Mouse (Mus musculus): ENCODE measurements at regions not wholly inside any gene's neighbourhood (a gene's known extent, or its start where the extent isn't known, plus 50 kb on each side); places are given as distances from the start of the nearest gene placed in this dataset.

- no peaks in the 10 kb centered on the region for H3K27me3 ChIP-seq (ENCODE audit: insufficient read depth, low read length)
Measured at GRCm38 (mm10) chr5:118987376-118988000, 427.0 kb downstream of the Med13l start.

GRCm38 (mm10) chr5:118999124-118999523 is 438.6 kb downstream of the Med13l start:
- Histone ChIP-seq H3K36me3 (ENCODE audit: insufficient read depth) (no peaks in the 10 kb centered on the region), H3K4me2 (ENCODE audit: low read depth) (no peak overlapping the region), H3K9me3 (ENCODE audit: low read length) (no peaks in the 10 kb centered on the region), H3K4me1 (ENCODE audit: insufficient read depth) (no peaks in the 10 kb centered on the region), H3K27me3 (ENCODE audit: insufficient read depth, low read length) (peaks cover 6% of the 10 kb centered on the region; the same call in 1 of the 2 replicates), H3K9ac (no peak overlapping the region), H3K27ac (ENCODE audit: low read depth, low read length) (no peak overlapping the region), H3K4me3 (ENCODE audit: low read depth, low read length) (no peak overlapping the region)
- 8% methylated on average over 15 of the region's 15 CpGs for WGBS
- DNase-seq, result no peak
- no peak for TF ChIP-seq CTCF (IDR thresholded peaks at IDR 0.05; ENCODE audit: low read depth)
- ATAC-seq, result no peak

More at GRCm38 (mm10) chr5:118987376-118988000, 427.0 kb downstream of the Med13l start:
- Histone ChIP-seq H3K4me2 (ENCODE audit: low read depth) (no peak overlapping the region), H3K36me3 (ENCODE audit: insufficient read depth) (no peaks in the 10 kb centered on the region), H3K27ac (ENCODE audit: low read depth, low read length) (no peak overlapping the region), H3K4me3 (ENCODE audit: low read depth, low read length) (no peak overlapping the region), H3K9me3 (ENCODE audit: low read length) (no peaks in the 10 kb centered on the region), H3K9ac (no peak overlapping the region), H3K4me1 (ENCODE audit: insufficient read depth) (no peaks in the 10 kb centered on the region)
- no peak for TF ChIP-seq CTCF (IDR thresholded peaks at IDR 0.05; ENCODE audit: low read depth)
- no peak for ATAC-seq
- WGBS, result 69% methylated on average over 10 of the region's 10 CpGs
- DNase-seq, result no peak

GRCm38 (mm10) chr5:119005825-119006471 is 445.5 kb downstream of the Med13l start:
- no peak overlapping the region for H3K27ac ChIP-seq (ENCODE audit: low read depth, low read length)
- peak overlapping the region; percentile 33 for H3K9ac ChIP-seq
- no peak for TF ChIP-seq CTCF (IDR thresholded peaks at IDR 0.05; ENCODE audit: low read depth)
- under 1% methylated on average over 34 of the region's 34 CpGs for WGBS
- ATAC-seq (peak; percentile 65), DNase-seq (peak; percentile 57)
- H3K27me3 ChIP-seq (ENCODE audit: insufficient read depth, low read length), result peaks cover 3% of the 10 kb centered on the region; the same call in 1 of the 2 replicates
- peak overlapping the region; percentile 73 for H3K4me2 ChIP-seq (ENCODE audit: low read depth)
- H3K9me3 ChIP-seq (ENCODE audit: low read length), result no peaks in the 10 kb centered on the region
- no peaks in the 10 kb centered on the region for H3K36me3 ChIP-seq (ENCODE audit: insufficient read depth)
- H3K4me1 ChIP-seq (ENCODE audit: insufficient read depth), result peaks cover 4% of the 10 kb centered on the region; the same call in 1 of the 2 replicates
- H3K4me3 ChIP-seq (ENCODE audit: low read depth, low read length), result peak overlapping the region; percentile 26

GRCm38 (mm10) chr5:119010048-119010447 is 449.6 kb downstream of the Med13l start:
- Histone ChIP-seq H3K4me1 (ENCODE audit: insufficient read depth) (peaks cover 4% of the 10 kb centered on the region; the same call in 1 of the 2 replicates), H3K4me2 (ENCODE audit: low read depth) (no peak overlapping the region), H3K9ac (no peak overlapping the region), H3K27ac (ENCODE audit: low read depth, low read length) (no peak overlapping the region), H3K36me3 (ENCODE audit: insufficient read depth) (no peaks in the 10 kb centered on the region), H3K27me3 (ENCODE audit: insufficient read depth, low read length) (peaks cover 3% of the 10 kb centered on the region; the same call in 1 of the 2 replicates), H3K9me3 (ENCODE audit: low read length) (no peaks in the 10 kb centered on the region), H3K4me3 (ENCODE audit: low read depth, low read length) (no peak overlapping the region)
- ATAC-seq (no peak), DNase-seq (no peak)
- no peak for TF ChIP-seq CTCF (IDR thresholded peaks at IDR 0.05; ENCODE audit: low read depth)
- 82% methylated on average over 14 of the region's 14 CpGs for WGBS

- DNase-seq (no peak), ATAC-seq (no peak)
- H3K4me1 ChIP-seq (ENCODE audit: insufficient read depth), result no peaks in the 10 kb centered on the region
- no peak for TF ChIP-seq CTCF (IDR thresholded peaks at IDR 0.05; ENCODE audit: low read depth)
- no peaks in the 10 kb centered on the region for H3K9me3 ChIP-seq (ENCODE audit: low read length)
- 75% methylated on average over 5 of the region's 5 CpGs for WGBS
- no peaks in the 10 kb centered on the region for H3K27me3 ChIP-seq (ENCODE audit: insufficient read depth, low read length)
- no peak overlapping the region for H3K4me3 ChIP-seq (ENCODE audit: low read depth, low read length)
- H3K9ac ChIP-seq, result no peak overlapping the region
- H3K27ac ChIP-seq (ENCODE audit: low read depth, low read length), result no peak overlapping the region
- H3K36me3 ChIP-seq (ENCODE audit: insufficient read depth), result no peaks in the 10 kb centered on the region
- H3K4me2 ChIP-seq (ENCODE audit: low read depth), result no peak overlapping the region
Measured at GRCm38 (mm10) chr5:119015181-119015580, 454.7 kb downstream of the Med13l start.

- ATAC-seq (no peak), DNase-seq (no peak)
- Histone ChIP-seq H3K36me3 (ENCODE audit: insufficient read depth) (no peaks in the 10 kb centered on the region), H3K9me3 (ENCODE audit: low read length) (no peaks in the 10 kb centered on the region), H3K4me3 (ENCODE audit: low read depth, low read length) (no peak overlapping the region), H3K27ac (ENCODE audit: low read depth, low read length) (no peak overlapping the region), H3K9ac (no peak overlapping the region), H3K4me1 (ENCODE audit: insufficient read depth) (no peaks in the 10 kb centered on the region), H3K4me2 (ENCODE audit: low read depth) (no peak overlapping the region), H3K27me3 (ENCODE audit: insufficient read depth, low read length) (no peaks in the 10 kb centered on the region)
- WGBS, result 4% methylated on average over 15 of the region's 15 CpGs
- no peak for TF ChIP-seq CTCF (IDR thresholded peaks at IDR 0.05; ENCODE audit: low read depth)
Measured at GRCm38 (mm10) chr5:119015606-119016255, 455.3 kb downstream of the Med13l start.

- 27% methylated on average over 4 of the region's 4 CpGs for WGBS
- Histone ChIP-seq H3K9ac (no peak overlapping the region), H3K4me3 (ENCODE audit: low read depth, low read length) (no peak overlapping the region), H3K4me1 (ENCODE audit: insufficient read depth) (no peaks in the 10 kb centered on the region), H3K27ac (ENCODE audit: low read depth, low read length) (no peak overlapping the region), H3K9me3 (ENCODE audit: low read length) (no peaks in the 10 kb centered on the region), H3K36me3 (ENCODE audit: insufficient read depth) (no peaks in the 10 kb centered on the region), H3K4me2 (ENCODE audit: low read depth) (no peak overlapping the region), H3K27me3 (ENCODE audit: insufficient read depth, low read length) (no peaks in the 10 kb centered on the region)
- TF ChIP-seq CTCF (IDR thresholded peaks at IDR 0.05; ENCODE audit: low read depth), result no peak
- no peak for DNase-seq
- ATAC-seq, result no peak
Measured at GRCm38 (mm10) chr5:119016420-119016819, 455.9 kb downstream of the Med13l start.
